Mouse (Mus musculus) ES-E14 (cell line): ENCODE results near the gene Polg. TPM values are rescaled to one million over a fixed set of nuclear protein-coding genes. Genes with fewer than 3 reads are reported as not detected.

Source experiments
- DNase-seq: peaks from one replicate; pipeline ENCODE4 v3.0.0-alpha.2; 2013; ENCODE audit warnings: low read depth, low spot score
- H3K27ac ChIP-seq: 2 replicates; pipeline ENCODE4 v1.5.1; 2012; ENCODE audit warnings: low read depth, mild to moderate bottlenecking, low read length, moderate library complexity, mixed read lengths; ENCODE audit not compliant: poor library complexity, insufficient read depth, severe bottlenecking
- H3K36me3 ChIP-seq: 2 replicates; pipeline ENCODE4 v1.6.1; 2012; ENCODE audit warnings: mild to moderate bottlenecking, low read length, moderate library complexity, mixed read lengths; ENCODE audit not compliant: control insufficient read depth, poor library complexity, insufficient read depth, severe bottlenecking
- H3K4me1 ChIP-seq, 2 experiments: fragments of 150-350 bp in 1 of 2; sonication (generic) in 1 of 2; 2 replicates each; pipeline ENCODE4 v1.6.1; 2012; ENCODE audit warnings: low read length in 2 of 2, mild to moderate bottlenecking in 1 of 2, mixed read lengths in 1 of 2; ENCODE audit not compliant: control insufficient read depth in 2 of 2, insufficient read depth in 2 of 2, poor library complexity in 1 of 2
- H3K4me3 ChIP-seq, 2 experiments: fragments of 150-350 bp in 1 of 2; sonication (generic) in 1 of 2; 2 replicates each; pipeline ENCODE4 v1.5.1; 2012; ENCODE audit warnings: low read length in 2 of 2, low read depth in 1 of 2, mild to moderate bottlenecking in 1 of 2, mixed read lengths in 1 of 2; ENCODE audit not compliant: insufficient read depth in 1 of 2, poor library complexity in 1 of 2, severe bottlenecking in 1 of 2
- H3K9ac ChIP-seq: 2 replicates; pipeline ENCODE4 v1.6.1; 2012; ENCODE audit warnings: low read depth, mild to moderate bottlenecking, low read length, mixed read lengths; ENCODE audit not compliant: poor library complexity, insufficient read depth, severe bottlenecking
- H3K9me3 ChIP-seq: fragments of 150-350 bp; sonication (generic); 2 replicates; pipeline ENCODE4 v1.6.1; 2012; ENCODE audit warnings: low read depth, mild to moderate bottlenecking, low read length; ENCODE audit not compliant: control insufficient read depth, insufficient read depth
- CHD2 ChIP-seq: IDR thresholded peaks from 2 replicates; pipeline ENCODE4 v1.6.1; 2014; ENCODE audit warnings: mild to moderate bottlenecking, low read depth, low read length, inconsistent platforms
- HCFC1 ChIP-seq: IDR thresholded peaks from 2 replicates; pipeline ENCODE4 v1.6.1; 2012; ENCODE audit warnings: low read length, inconsistent platforms, borderline replicate concordance; ENCODE audit not compliant: insufficient read depth
- MAFK ChIP-seq: IDR thresholded peaks from 2 replicates; pipeline ENCODE4 v1.6.1; 2014; ENCODE audit warnings: mild to moderate bottlenecking, low read depth, low read length, inconsistent platforms; ENCODE audit not compliant: insufficient read depth
- ZC3H11A ChIP-seq: IDR thresholded peaks from 2 replicates; pipeline ENCODE4 v1.6.1; 2012; ENCODE audit warnings: low read depth, mild to moderate bottlenecking, inconsistent platforms, low read length, borderline replicate concordance
- ZNF384 ChIP-seq: IDR thresholded peaks from 2 replicates; pipeline ENCODE4 v1.6.1; 2012; ENCODE audit warnings: low read depth, low read length, inconsistent platforms
- in situ Hi-C, 2 experiments: fragments of 600-800 bp; cut with MboI; formaldehyde crosslinking; loops; one replicate each; pipeline ENCODE4 v1.15.1; 2025; ENCODE audit warnings: low sequenced_read_pairs in 2 of 2, inconsistent platforms in 1 of 2; ENCODE audit not compliant: unreplicated experiment in 2 of 2
- total RNA-seq: library from RNA; depleted of rRNA; stranded (reverse); fragments of 300-350 nt; gene quantifications from 2 replicates; pipeline ENCODE4 v1.2.3, GENCODE M21; 2012

The Polg gene
- total RNA-seq, 1 experiment, result 163 TPM

DNA sequence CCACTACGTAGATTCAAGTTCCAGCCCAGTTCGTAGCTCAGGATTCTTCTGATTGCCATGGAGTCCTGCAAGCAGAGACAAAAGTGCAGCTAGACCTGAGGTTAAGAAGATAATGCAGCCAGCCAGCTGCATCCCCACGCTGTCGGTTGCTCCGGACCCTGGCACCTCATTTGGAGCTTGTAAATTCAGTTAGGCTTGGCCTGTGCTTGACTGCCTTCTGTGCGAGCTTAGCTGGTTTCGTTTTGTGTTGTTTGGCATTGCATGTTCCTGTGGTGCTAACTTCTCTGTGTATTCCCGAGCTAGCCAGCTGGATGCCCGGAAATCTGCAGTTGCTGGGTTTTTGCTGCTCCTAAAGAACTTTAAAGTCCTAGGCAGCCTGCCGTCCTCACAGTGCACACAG, 40.4 kb downstream of the Polg start:
- TF ChIP-seq CHD2, result no peak
- TF ChIP-seq ZC3H11A, result no peak
- no peak for TF ChIP-seq ZNF384
- no peak for TF ChIP-seq HCFC1
- TF ChIP-seq MAFK, result no peak
- H3K4me1 ChIP-seq, result peaks cover 9 to 12% of the 10 kb centered on the region in 2 experiments; a peak in 3 of 4 replicates
- DNase-seq, result no peak
- no peak overlapping the region for H3K9ac ChIP-seq
- H3K27ac ChIP-seq, result no peak overlapping the region
- peaks cover 29% of the 10 kb centered on the region for H3K36me3 ChIP-seq
- in situ Hi-C loops, result no loop called here
- H3K9me3 ChIP-seq, result no peaks in the 10 kb centered on the region
- H3K4me3 ChIP-seq, result no peak overlapping the region

DNA sequence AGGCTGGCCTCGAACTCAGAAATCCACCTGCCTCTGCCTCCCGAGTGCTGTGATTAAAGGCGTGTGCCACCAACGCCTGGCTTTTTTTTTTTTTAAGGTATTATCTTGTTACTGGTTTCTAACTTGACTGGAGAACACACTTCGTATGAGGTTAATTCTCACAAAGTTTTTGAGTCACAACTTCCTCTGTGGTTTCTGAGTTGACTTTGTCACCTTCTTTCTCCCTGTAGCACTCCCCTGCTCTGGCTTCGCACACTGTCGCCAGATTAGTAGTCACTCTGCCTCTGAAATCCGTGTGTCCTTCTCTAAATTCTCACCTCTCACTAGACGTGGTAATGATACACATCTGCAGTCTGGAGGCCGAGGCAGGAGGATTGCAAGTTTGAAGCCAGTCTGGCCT, 43.3 kb downstream of the Polg start:
- TF ChIP-seq HCFC1 (no peak), ZC3H11A (no peak), ZNF384 (no peak)
- peaks cover 33% of the 10 kb centered on the region for H3K36me3 ChIP-seq
- in situ Hi-C loops, result no loop called here

DNA sequence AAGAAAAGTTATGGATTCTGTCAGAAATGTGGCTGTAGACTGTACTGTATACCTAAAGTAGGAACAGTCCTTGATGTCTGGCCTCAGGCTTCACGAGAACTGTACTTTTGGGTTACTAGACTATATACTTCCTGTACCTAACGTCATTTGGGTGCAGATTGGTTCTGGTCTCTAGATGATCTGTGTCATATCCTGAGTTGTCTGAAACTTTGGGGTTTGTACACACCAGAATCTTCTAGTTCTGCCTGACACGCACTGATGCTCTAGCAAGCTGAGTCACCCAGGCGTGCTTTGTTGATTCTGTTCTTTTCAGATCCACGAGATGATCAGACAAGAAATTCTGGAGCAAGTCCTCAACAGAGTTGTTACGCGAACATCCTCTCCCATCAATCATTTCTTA, 46.2 kb downstream of the Polg start:
- Histone ChIP-seq H3K36me3 (peaks cover 20% of the 10 kb centered on the region), H3K4me1 (no peaks in the 10 kb centered on the region), H3K9ac (no peak overlapping the region), H3K4me3 (no peak overlapping the region), H3K27ac (no peak overlapping the region), H3K9me3 (no peaks in the 10 kb centered on the region)
- in situ Hi-C loops, result no loop called here
- TF ChIP-seq MAFK, result no peak
- no peak for TF ChIP-seq HCFC1
- TF ChIP-seq CHD2, result no peak
- TF ChIP-seq ZNF384, result no peak
- no peak for TF ChIP-seq ZC3H11A
- DNase-seq, result no peak

More for the DNA sequence above, 43.3 kb downstream of the Polg start:
- Histone ChIP-seq H3K27ac (no peak overlapping the region), H3K4me3 (no peak overlapping the region), H3K4me1 (peaks cover 5 to 7% of the 10 kb centered on the region in 2 experiments; a peak in 1 of 4 replicates), H3K9me3 (no peaks in the 10 kb centered on the region), H3K9ac (no peak overlapping the region)
- DNase-seq, result no peak

DNA sequence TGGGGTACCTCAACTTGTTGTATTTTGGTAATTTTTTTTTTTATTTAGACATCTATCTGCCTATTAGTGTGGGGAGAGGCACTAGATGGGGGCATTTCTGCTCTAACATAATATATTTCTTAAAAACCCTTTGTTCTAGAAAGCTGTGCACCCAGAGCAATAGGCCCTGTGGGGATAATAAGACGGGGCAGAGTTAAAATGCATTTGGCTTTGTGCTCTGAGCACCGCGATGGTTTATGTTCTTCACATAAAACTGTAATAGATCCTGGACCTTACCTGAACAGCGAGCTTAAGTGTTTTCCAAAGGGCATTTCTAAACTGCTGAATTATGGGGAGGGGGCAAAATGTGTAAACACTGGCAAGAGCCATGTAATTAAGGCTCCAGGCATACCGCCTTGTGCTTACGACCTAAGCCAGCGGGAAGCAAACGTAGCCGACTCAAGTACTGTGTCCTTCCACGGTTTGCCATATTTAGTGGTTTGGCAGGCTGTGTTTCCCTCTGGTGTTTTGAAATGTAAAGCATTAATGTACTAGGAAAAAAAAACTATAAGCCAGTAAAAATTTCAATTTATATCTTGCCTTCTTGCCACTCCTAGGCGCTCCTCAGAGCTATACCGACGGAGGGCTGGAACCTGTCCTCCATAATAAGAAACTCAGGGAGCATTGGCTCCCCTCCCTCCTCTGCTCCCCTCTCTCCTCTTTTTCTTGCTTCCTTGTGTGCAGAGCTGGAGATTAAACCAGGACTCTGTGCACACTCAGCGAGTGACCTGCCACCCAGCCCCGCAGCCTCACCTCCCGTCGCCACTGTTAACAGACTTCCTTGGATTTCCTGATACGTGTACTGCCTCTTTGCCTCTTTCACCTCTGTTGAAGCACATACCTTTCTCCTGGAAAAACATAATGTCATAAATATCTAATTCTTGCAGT, 51.5 kb downstream of the Polg start:
- Histone ChIP-seq H3K9ac (no peak overlapping the region), H3K9me3 (no peaks in the 10 kb centered on the region), H3K27ac (no peak overlapping the region), H3K4me3 (no peak overlapping the region), H3K4me1 (peaks cover 0 to 2% of the 10 kb centered on the region in 2 experiments; a peak in 1 of 4 replicates), H3K36me3 (peaks cover 24% of the 10 kb centered on the region)
- in situ Hi-C loops, result no loop called here
- no peak for DNase-seq
- TF ChIP-seq MAFK (no peak), CHD2 (no peak), HCFC1 (no peak), ZC3H11A (no peak), ZNF384 (no peak)
